Mouse (Mus musculus) bone marrow, adult 2 months (tissue): ENCODE measurements around the gene Rbm14. TPM values are rescaled to one million over a fixed set of nuclear protein-coding genes. Genes with fewer than 3 reads are reported as not detected.
A peak's percentile ranks its signal among the peaks of the same experiment; 100 is the strongest.

ENCODE experiments used
- H3K27ac ChIP-seq: fragments of 200-500 bp; 2 replicates; pipeline ENCODE4 v1.5.1; 2012; ENCODE audit warnings: low read depth, mild to moderate bottlenecking, control low read depth, inconsistent platforms, low read length; ENCODE audit not compliant: control insufficient read depth, poor library complexity, insufficient read depth
- H3K4me1 ChIP-seq: fragments of 200-500 bp; 2 replicates; pipeline ENCODE4 v1.6.1; 2011; ENCODE audit warnings: low read length; ENCODE audit not compliant: control insufficient read depth, insufficient read depth
- H3K4me3 ChIP-seq: fragments of 200-500 bp; replicated peaks from 2 replicates; pipeline ENCODE3; 2011; ENCODE audit warnings: mild to moderate bottlenecking, low read depth, low read length, control low read depth; ENCODE audit not compliant: control insufficient read depth
- CTCF ChIP-seq: fragments of 200-500 bp; IDR thresholded peaks from 2 replicates; pipeline ENCODE4 v1.5.1; 2011; ENCODE audit warnings: low read length, control low read depth; ENCODE audit not compliant: control insufficient read depth, insufficient read depth
- POLR2A ChIP-seq: fragments of 200-500 bp; IDR thresholded peaks from 2 replicates; pipeline ENCODE4 v1.6.1; 2011; ENCODE audit warnings: low read depth, mild to moderate bottlenecking, control low read depth, low read length, borderline replicate concordance; ENCODE audit not compliant: control insufficient read depth
- WGBS: fragments of 180-500 bp; shearing (Covaris S2); methylation state at CpG from one replicate; pipeline ENCODE4 v1.1.7; 2018; 5-methylcytosine and 5-hydroxymethylcytosine counted together
- polyA plus RNA-seq: library from polyadenylated mRNA; stranded (reverse); fragments of >200 nt; gene quantifications from 2 replicates; pipeline ENCODE4 v1.2.4, GENCODE M21; 2011; ENCODE audit warnings: low replicate concordance; ENCODE audit not compliant: missing spikeins, insufficient read depth, insufficient read length

The Rbm14 gene
- polyA plus RNA-seq, 1 experiment: 38.2 TPM

DNA sequence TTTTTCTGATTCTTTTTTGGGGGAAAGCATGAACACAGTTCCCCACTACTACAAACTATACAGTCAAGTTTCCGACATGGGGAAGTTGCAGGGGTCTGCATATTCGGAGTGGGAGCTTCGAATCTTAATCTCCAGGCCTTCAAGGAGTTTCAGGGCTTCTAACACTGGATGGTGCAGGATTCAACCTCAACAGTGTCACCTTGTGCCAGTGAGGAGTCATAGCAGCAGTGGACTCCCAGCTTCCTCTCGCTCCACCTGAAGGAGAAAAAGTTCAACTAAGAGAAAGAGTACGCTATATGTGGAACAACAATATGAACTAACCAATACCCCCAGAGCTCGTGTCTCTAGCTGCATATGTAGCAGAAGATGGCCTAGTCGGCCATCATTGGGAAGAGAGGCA, 36.1 kb upstream of the Rbm14 start:
- 11% methylated on average over 7 of the region's 7 CpGs for WGBS

DNA sequence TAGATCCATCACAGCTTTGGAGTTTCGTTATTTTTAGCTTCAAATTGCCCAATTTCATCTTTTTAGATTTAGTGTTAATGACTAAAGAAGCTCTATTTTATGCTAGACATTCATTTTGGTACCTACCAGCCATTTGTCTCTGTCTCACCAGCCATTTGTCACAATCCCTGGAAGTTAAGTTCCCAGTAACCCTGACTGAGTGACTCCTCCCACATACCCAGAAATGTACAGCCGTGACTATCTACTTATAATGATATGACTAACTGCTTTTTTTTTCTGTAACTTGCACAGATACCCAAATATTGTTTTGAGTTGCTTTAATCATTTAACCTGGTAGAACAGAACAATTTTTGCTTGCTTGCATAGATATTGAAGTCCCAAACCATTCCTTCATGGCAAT, 34.4 kb upstream of the Rbm14 start:
- H3K27ac ChIP-seq: no peak overlapping the region
- WGBS: 60% methylated on average over 2 of the region's 2 CpGs
- no peaks in the 10 kb centered on the region for H3K4me1 ChIP-seq
- H3K4me3 ChIP-seq: no peak overlapping the region
- no peak for TF ChIP-seq POLR2A

More for the DNA sequence above, 36.1 kb upstream of the Rbm14 start:
- Histone ChIP-seq H3K4me3 (no peak overlapping the region), H3K4me1 (no peaks in the 10 kb centered on the region), H3K27ac (no peak overlapping the region)
- TF ChIP-seq CTCF (peak; percentile 52; the same call in 1 of the 2 replicates), POLR2A (no peak)

DNA sequence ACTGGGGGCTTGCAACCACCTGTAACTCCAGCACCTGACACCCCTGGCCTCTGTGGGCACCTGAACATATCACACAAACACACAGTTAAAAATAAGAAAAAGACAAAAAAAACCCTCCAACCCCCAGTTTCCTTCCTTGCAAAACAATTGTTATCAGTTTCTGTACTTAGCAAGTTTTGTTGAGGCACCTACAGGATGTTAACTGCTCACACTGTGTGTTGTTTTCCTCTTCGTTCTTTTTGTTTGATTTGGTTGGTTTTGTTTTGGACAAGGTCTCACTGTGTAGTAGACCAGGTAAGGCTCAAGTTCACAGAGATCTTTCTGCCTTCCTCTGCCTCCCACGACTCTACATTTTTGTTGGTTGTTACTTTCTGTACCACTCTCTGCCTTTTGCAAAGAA, 31.2 kb upstream of the Rbm14 start:
- WGBS: 47% methylated on average over 2 of the region's 2 CpGs
- H3K4me1 ChIP-seq: peaks cover 1% of the 10 kb centered on the region; the same call in 1 of the 2 replicates
- TF ChIP-seq POLR2A (no peak), CTCF (no peak)
- no peak overlapping the region for H3K4me3 ChIP-seq
- no peak overlapping the region for H3K27ac ChIP-seq

GRCm38 (mm10) chr19:4840848-4841247, 29.4 kb upstream of the Rbm14 start:
- Histone ChIP-seq H3K4me3 (no peak overlapping the region), H3K4me1 (peaks cover 1% of the 10 kb centered on the region; the same call in 1 of the 2 replicates), H3K27ac (no peak overlapping the region)
- 69% methylated on average over 9 of the region's 9 CpGs for WGBS
- TF ChIP-seq CTCF: no peak
- no peak for TF ChIP-seq POLR2A

DNA sequence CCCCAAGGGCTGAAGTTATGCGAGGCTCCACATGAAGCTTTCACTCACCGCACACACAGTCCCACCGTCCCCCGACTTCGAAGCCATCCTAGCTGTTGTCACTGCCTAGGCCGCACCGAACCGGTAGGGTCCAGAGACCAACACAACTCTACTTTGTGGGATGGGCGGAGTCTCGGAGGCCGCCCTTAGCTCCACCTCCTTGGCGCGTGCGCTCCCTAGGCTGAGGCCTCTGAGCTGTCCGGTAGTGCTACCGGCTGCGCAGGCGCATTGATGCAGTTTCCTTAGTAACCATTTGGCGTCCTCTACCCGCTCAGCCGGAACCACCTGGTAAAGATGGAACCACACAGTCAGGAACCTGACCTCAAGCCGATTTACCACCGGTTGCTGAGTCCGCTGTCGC, 27.7 kb upstream of the Rbm14 start, which contains the start of the genes Ccs and Ccdc87:
Ccs (minus strand) TSS at position 184 of the 400 bp plus-strand sequence.
Ccdc87 (plus strand) TSS at position 218 of the 400 bp plus-strand sequence.
- WGBS: under 1% methylated on average over 25 of the region's 25 CpGs
- H3K4me1 ChIP-seq: peaks cover 1% of the 10 kb centered on the region; the same call in 1 of the 2 replicates
- H3K4me3 ChIP-seq: peak within 1 kb of the TSS; percentile 71
- no peak within 1 kb of the TSS for H3K27ac ChIP-seq
- TF ChIP-seq CTCF: peak; percentile 22; the same call in 1 of the 2 replicates
- peak; percentile 66 for TF ChIP-seq POLR2A

DNA sequence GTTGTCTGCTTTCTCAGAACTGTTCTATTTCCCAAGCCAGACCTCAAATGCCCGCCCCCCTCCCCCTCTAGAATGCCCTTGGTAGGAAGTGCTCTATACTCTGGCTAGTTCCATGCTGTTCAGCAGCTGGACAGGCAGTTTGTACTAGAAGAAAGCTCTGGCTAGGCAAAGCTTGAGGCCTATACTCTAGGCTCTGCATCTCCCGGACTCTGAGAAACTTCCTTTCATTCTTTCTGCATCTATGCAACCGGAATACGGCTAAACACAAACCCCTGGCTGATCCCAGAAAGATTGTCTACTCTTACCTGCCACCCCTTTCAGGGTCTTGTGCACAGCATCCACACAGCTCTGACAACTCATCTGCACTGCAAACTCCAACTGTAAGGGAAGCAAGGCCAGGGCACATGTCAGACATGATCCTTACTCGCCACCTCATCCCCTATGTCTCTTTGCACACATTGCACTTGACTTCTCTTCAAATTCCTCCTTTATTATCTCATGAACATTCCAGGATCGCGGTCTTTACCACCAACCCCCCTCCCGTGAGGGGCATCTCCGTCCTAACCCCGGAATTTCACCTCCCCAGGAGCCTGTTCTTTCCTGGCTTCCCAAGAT, 27.2 kb upstream of the Rbm14 start:
- 20% methylated on average over 10 of the region's 10 CpGs for WGBS
- TF ChIP-seq CTCF (no peak), POLR2A (no peak)
- peak overlapping the region; percentile 71 for H3K4me3 ChIP-seq
- peaks cover 1% of the 10 kb centered on the region; the same call in 1 of the 2 replicates for H3K4me1 ChIP-seq
- H3K27ac ChIP-seq: no peak overlapping the region

GRCm38 (mm10) chr19:4837049-4837448, 25.6 kb upstream of the Rbm14 start:
- Histone ChIP-seq H3K4me3 (no peak overlapping the region), H3K27ac (no peak overlapping the region), H3K4me1 (peaks cover 1% of the 10 kb centered on the region; the same call in 1 of the 2 replicates)
- no peak for TF ChIP-seq POLR2A
- TF ChIP-seq CTCF: no peak
- 88% methylated on average over 6 of the region's 6 CpGs for WGBS

- Histone ChIP-seq H3K27ac (no peak overlapping the region), H3K4me3 (no peak overlapping the region), H3K4me1 (peaks cover 1% of the 10 kb centered on the region; the same call in 1 of the 2 replicates)
- 84% methylated on average over 2 of the region's 2 CpGs for WGBS
- TF ChIP-seq CTCF (no peak), POLR2A (no peak)
These were observed 24.7 kb upstream of the Rbm14 start for GRCm38 (mm10) chr19:4836096-4836495.

GRCm38 (mm10) chr19:4833977-4834376, 22.5 kb upstream of the Rbm14 start:
- TF ChIP-seq POLR2A (no peak), CTCF (no peak)
- 89% methylated on average over 8 of the region's 8 CpGs for WGBS
- Histone ChIP-seq H3K4me1 (peaks cover 1% of the 10 kb centered on the region; the same call in 1 of the 2 replicates), H3K4me3 (no peak overlapping the region), H3K27ac (no peak overlapping the region)
